Mouse (Mus musculus) right cerebral cortex, postnatal 36 days (tissue): ENCODE data around the gene Gm14781.
"Not testable (repeated sequence)": the region's sequence is repeated elsewhere in the genome, so short reads cannot be mapped to it uniquely, and the experiment has no call there.

Experiments used
- DNase-seq, 2 experiments: peaks; one replicate each; pipeline ENCODE4 v3.0.0; 2022; ENCODE audit warnings: low spot score in 2 of 2, mixed read lengths in 1 of 2

Gene Gm14781

GRCm38 (mm10) chrX:91631894-91632293 is at the start of gene Gm14781:
Gene Gm14781 (plus strand): TSS chrX:91632194.
- not testable (repeated sequence) for DNase-seq

DNA sequence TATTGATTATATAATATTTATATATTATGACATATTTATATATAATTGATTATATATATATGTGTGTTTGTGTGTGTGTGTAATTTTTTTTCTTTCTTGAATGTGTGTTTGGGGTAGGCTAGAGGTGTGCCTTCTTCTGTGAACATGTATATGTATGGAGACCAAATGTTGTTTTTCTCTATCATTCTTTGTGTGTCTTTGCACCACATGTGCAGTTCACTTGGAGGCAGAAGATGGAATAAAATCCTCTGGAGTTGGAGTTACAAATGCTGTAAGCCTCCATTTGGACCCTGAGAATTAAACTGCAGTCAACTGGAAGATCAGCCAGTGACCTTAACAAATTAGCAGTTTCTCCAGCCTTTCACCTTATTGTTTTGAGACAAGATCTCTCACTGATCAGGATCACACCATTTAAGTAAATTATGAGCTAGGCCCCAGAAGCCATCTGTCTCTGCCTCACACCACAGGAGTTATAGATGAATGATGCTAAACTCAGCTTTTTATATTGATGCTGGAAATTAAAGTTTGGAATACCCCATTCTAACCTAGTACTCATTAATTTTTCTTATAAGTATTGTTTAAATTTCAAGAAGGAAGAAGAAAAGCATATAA is 23.1 kb downstream of the Gm14781 start:
- DNase-seq: not testable (repeated sequence)
